Mouse (Mus musculus): ENCODE results near the gene Ahcyl1. TPM values are rescaled to one million over a fixed set of nuclear protein-coding genes. Genes with fewer than 3 reads are reported as not detected.

The Ahcyl1 gene
- 75.7 TPM for polyA plus RNA-seq (2017; shearing (Covaris generic))

DNA sequence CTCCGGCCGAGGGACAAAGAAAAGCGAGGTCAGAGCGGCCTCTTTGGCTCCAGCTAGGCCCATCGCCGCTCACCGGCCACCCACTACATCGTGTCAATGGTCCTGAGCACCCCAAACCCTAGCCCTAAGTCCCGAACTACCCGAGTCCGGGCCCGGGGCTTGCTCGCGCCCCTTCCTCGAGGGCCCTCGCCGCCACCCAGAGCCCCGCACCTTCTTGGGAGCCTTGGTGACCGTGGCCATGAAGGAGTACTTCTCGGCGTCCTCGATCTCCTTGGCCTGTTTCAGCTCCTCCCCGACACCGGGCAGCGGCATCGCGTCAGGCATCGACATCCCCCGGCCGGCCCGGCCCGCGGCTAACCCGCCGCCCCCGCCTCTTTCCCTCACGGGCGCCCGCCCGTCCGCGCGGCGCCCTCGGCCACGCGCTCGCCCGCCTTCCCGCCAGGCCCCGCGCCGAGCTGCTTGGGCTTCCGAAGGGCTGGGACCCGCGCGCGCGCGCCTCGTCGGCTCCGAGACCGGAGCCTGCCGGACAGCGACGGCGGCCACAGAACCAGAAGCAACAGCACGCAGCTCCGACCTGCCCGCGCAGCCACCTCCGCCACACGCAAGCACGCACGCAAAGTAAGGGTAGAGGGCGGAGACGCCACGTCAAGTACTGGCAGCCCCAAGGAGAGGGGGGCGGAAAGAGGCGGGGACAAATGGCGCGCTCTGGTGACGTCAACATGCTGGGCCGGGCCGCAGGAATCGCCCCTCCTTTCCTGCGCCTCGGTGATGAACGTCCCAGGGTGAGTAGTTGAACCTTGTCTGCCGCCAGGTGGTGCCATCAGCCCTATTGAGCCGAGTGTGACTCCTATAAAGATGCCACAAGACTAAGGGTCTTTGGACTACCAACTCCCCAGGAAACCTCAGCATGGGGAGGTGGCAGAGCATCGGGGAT, at the start of gene Ahcyl1:
Ahcyl1 (minus strand) TSS at position 613 of the 934 bp plus-strand sequence.

DNA sequence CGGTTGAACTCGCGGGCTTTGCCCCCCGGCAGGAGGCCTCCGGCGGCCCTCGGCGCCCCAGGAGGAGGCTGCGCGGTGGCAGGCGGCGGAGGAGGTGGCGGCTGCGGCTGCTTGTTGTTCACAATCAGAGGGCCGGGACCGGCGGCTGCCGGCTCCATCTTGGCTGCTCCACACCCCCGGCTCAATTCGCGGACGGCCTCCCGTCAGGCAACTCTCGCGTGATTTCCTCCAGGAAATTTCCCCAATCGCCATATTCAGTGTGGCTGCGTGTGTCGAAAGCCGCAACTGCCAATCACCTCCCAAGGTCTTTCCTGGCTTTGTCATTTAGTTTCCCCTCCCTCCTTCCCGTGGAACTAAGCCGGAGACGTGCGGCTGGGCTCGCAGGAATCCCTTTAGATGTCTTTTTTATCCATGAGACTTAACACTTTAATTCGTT, 64.8 kb downstream of the Ahcyl1 start, which contains the start of gene Strip1:
Strip1 (minus strand) TSS at position 172 of the 436 bp plus-strand sequence.

DNA sequence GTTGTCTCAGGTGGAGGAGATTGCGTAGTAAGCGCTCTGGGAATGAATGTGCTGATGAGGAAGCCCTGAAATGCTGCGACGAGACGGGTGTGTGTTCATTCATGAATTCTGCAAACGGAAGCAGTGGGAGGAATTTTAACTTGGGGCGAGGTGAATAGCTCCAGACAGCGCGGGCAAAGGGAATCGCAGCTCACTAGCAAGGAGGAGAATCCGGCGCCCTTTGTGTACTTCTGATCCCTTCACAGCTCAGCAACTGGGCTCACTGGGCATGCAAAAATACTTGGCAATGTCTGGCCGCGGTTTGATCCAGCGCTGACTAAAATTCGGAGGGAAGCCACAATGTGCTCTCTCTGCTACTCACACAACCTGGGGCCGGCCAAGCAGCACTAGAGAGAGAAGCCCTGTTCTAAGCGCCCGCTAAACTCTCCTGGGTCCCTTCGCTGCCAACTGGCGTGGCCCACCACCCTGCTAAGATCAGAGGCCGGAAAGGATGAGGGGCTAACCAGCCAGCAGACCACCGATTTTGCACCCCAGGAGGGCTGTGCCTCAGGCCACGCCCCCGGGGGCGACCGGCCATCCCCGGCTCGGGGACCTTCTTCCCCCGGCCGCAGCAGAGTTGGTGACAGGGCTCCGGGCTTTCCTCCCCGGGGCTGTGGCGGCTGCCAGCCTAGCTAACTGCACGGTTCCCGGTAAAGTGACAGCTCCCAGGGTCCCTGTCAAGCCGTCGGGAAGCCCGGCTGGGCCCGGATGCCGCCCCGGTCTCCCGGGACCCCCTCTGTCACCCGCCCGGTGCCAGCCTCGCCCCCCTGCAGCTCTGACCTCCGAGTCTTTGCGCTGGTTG, 65.5 kb downstream of the Ahcyl1 start, which contains the start of gene Gm10961:
Gm10961 (plus strand) TSS at position 641 of the 841 bp plus-strand sequence.

Other genes with a start within 250 kb of the Ahcyl1 start
- gene Kcnc4, start 237.0 kb downstream of the Ahcyl1 start, polyA plus RNA-seq (2017; shearing (Covaris generic)), result not detected
- gene Slc6a17, start 178.5 kb downstream of the Ahcyl1 start, polyA plus RNA-seq (2017; shearing (Covaris generic)), result not detected
- not detected for gene Ubl4b, start 141.5 kb downstream of the Ahcyl1 start, polyA plus RNA-seq (2017; shearing (Covaris generic))
- gene Alx3, start 101.5 kb downstream of the Ahcyl1 start, polyA plus RNA-seq (2017; shearing (Covaris generic)), result not detected
- not detected for gene Gm10961, start 65.2 kb downstream of the Ahcyl1 start, polyA plus RNA-seq (2017; shearing (Covaris generic))
- gene Strip1, start 64.9 kb downstream of the Ahcyl1 start, polyA plus RNA-seq (2017; shearing (Covaris generic)), result 54.8 TPM
- 5.3 TPM for gene Csf1, start 63.9 kb upstream of the Ahcyl1 start, polyA plus RNA-seq (2017; shearing (Covaris generic))
- gene Eps8l3, start 180.7 kb upstream of the Ahcyl1 start, polyA plus RNA-seq (2017; shearing (Covaris generic)), result not detected
- gene Gstm5, start 199.3 kb upstream of the Ahcyl1 start, polyA plus RNA-seq (2017; shearing (Covaris generic)), result 3.0 TPM
- gene Gstm7, start 235.3 kb upstream of the Ahcyl1 start, polyA plus RNA-seq (2017; shearing (Covaris generic)), result not detected
- 0.67 TPM for gene Gstm6, start 247.2 kb upstream of the Ahcyl1 start, polyA plus RNA-seq (2017; shearing (Covaris generic))